Mouse (Mus musculus) B cell, adult 62 days (primary cell): ENCODE results near the gene Dach2. TPM values are rescaled to one million over a fixed set of nuclear protein-coding genes. Genes with fewer than 3 reads are reported as not detected.

Experiments used
- total RNA-seq: library from RNA; stranded (reverse); gene quantifications from 4 replicates; pipeline ENCODE4 v1.2.4, GENCODE M21; 2023

Dach2 gene
- total RNA-seq = not detected in 4 replicates

DNA sequence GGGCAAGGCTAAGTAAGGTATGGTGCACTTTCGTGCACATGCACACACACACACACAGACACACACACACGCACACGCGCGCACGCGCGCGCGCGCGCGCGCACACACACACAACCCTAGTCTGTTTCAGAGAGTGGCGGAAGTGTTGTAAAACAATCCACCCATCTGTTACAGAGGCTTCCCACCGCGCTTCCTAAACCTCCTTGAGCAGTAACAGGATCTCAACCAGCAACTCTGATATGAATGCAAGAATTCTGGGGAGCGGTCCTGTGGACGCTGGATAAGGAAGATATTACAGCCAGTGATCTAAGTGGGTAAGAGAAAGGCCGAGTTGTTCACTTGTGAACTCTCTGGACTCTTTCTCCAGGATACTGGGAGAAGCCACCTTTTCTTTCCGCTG, at the start of gene Dach2:
Dach2 (plus strand) TSS at position 107 of the 400 bp plus-strand sequence.

Other genes starting within 250 kb of the Dach2 start
- 20.1 to 25.5 TPM (median 23.5 TPM) in 4 replicates for gene Chm, start 112.0 kb upstream of the Dach2 start, total RNA-seq